Mouse (Mus musculus) frontal cortex, postnatal 25 days (tissue): ENCODE results near the gene Wdr82.
A peak's percentile ranks its signal among the peaks of the same experiment; 100 is the strongest.

Experiments
- DNase-seq, 2 experiments: peaks; one replicate each; pipeline ENCODE4 v3.0.0; 2022; ENCODE audit warnings: low spot score in 2 of 2

The Wdr82 gene

DNA sequence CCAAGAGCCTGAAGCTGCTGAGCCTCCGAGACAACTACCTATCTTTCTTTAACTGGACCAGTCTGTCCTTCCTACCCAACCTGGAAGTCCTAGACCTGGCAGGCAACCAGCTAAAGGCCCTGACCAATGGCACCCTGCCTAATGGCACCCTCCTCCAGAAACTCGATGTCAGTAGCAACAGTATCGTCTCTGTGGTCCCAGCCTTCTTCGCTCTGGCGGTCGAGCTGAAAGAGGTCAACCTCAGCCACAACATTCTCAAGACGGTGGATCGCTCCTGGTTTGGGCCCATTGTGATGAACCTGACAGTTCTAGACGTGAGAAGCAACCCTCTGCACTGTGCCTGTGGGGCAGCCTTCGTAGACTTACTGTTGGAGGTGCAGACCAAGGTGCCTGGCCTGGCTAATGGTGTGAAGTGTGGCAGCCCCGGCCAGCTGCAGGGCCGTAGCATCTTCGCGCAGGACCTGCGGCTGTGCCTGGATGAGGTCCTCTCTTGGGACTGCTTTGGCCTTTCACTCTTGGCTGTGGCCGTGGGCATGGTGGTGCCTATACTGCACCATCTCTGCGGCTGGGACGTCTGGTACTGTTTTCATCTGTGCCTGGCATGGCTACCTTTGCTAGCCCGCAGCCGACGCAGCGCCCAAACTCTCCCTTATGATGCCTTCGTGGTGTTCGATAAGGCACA is 54.9 kb downstream of the Wdr82 start:
- no peak for DNase-seq

- DNase-seq = peak in 1 of 2 experiments; percentile 32
Measured at GRCm38 (mm10) chr9:106226151-106226682, 55.5 kb downstream of the Wdr82 start.

DNA sequence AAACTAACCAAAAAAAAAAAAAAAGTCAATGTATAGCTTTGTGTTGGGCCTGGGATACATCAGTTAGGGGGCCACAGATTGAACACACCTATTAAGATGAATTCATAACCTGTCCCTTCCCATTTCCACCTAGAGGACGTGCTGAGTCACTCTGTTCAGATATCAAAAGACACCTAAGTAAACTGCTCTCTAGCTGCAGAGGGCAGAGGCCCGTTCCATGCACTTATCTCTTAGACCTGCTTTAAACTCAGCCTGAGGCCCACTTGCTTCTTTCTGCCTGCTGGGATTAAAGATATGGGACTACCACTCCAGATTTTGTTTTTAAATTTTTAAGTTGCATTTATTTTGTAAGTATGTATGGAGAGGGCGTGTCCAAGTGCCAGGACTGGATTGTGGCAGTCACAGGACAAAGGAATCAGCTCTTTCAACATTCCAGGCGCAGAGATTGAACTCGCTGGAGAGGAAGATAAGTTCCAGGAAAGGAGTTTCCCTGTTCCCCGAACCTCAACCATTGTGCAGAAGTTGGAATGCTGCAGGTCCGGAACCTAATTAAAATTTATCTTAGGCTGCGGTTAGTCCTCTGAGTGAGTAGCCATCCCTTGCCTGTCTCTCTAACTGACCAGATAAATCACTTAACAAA is 57.2 kb downstream of the Wdr82 start:
- no peak for DNase-seq

DNA sequence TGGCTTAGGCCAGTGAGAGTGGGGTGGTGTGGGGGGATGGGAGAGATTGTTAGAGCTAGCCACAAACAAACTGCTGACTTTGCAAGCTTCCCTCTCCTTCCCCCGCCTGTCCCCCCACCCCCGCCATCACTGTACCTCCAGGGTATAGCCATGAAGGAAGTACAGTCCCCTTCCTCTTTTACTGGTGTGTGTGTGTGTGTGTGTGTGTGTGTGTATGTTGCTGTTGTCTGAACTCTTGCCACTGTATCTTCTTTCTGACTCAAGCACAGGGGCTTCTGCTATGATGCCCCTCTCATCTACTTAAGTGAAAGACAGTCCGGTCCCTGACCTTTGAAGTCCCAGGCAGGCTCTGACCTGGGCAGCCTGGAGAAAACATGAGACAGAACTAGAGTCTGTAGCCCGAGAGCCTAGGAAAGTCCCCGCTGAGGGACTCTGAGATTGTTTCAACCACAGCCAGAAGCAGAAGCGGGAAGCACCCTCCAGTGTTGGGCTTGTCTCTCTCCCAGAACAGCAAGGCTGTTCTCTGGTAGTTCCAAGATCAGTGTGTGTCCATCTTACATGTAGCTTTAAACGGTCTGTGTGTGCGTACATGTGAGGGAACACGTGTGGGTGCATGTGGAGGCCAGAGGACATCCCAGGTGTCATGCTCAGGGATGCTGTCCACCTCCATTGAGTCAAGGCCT is 59.5 kb downstream of the Wdr82 start:
- no peak for DNase-seq

- no peak for DNase-seq
Measured at GRCm38 (mm10) chr9:106230734-106231106, 60.0 kb downstream of the Wdr82 start.

GRCm38 (mm10) chr9:106231220-106231619 is 60.5 kb downstream of the Wdr82 start:
- no peak for DNase-seq

GRCm38 (mm10) chr9:106231816-106232215 is 61.1 kb downstream of the Wdr82 start:
- DNase-seq = no peak

GRCm38 (mm10) chr9:106232956-106233355 is 62.2 kb downstream of the Wdr82 start:
- DNase-seq = no peak

DNA sequence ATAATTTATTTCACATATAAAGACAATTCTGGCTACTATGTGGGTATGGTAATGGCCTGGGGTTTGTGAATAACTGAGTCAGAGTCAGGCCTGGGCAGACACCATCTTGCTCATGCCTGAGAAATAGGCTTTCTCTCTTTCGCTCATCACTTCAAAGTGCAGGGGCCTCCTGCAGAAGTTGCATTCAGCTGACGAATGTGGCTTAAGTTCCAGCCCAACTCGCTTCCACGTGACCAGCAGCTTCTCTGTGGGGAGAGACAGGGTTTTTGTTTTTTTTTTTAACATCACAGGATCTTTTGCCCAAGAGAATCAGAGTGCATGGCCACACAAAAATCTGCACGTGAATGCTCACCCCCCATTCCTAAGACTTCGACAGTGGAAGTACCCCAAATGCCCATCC is 63.2 kb downstream of the Wdr82 start:
- DNase-seq = no peak

GRCm38 (mm10) chr9:106235194-106235830 is 64.6 kb downstream of the Wdr82 start:
- no peak for DNase-seq

- DNase-seq = no peak
Measured at GRCm38 (mm10) chr9:106236156-106236817, 65.6 kb downstream of the Wdr82 start.

DNA sequence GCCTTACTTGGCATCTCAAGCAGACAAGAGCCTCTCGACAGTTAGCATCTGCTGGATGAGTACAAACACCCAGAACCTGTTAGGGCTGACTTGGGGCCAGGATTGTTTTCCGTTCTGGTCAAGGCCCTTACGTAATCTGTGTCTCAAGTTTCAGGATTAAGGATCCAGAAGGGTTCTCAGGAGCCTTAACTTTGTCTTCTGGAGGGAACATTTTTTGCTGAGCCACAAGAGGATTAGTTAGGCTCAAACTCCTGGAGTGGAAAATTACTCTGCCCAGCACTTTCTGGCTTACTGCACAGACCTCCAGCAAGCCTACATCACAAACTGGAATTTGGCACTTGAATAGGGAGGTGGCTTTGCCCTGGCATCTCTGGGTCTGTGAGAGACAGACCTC is 66.1 kb downstream of the Wdr82 start:
- no peak for DNase-seq

DNA sequence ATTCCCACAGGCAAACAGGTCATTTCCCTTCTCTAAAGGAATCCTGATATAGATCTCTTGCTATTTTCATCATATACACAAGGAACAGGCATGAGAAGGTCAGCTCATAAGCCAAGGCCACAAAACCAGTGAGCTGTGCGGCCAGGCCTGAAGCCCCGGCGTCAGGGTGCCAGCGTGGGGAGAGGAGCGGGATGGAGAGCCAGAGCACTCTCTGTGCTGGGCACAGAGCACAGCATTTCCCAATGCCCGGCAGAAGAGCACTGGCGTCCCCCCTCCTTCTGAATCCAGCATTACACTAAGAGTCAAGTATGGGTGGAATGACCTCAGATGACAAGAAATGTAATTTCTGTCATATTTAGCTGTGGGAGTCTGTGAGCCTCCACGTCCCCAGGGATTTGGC is 66.7 kb downstream of the Wdr82 start:
- DNase-seq = no peak

DNA sequence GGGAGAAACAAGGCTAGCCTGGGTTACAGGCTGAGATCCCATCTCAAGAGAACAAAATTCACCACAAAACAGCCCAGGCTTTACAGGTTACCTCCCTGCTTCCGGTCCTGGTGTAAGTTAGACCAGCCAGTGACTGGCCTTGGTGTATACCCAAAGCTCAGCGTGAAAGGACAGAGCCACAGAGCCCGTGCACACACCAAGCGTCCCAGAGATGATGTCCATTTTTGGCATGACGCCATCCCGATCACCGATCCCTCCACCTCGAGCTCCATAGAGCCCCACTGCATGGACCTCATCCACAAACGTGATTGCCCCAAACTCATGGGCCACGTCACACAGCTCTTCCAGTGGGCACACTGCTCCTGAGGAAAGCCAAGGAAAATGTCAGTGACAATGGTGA is 67.2 kb downstream of the Wdr82 start:
- no peak for DNase-seq
